Mouse (Mus musculus) lung, embryonic 16.5 days (tissue): ENCODE results near the gene Tbc1d10c. TPM values are rescaled to one million over a fixed set of nuclear protein-coding genes. Genes with fewer than 3 reads are reported as not detected.
"Not testable (repeated sequence)": the region's sequence is repeated elsewhere in the genome, so short reads cannot be mapped to it uniquely, and the experiment has no call there.

Experiments
- ATAC-seq: fragments of 200-750 bp; cut with Nextera tagmentation; 2 replicates; pipeline ENCODE4 v1.8.0; 2017; ENCODE audit warnings: low read depth, mild to moderate bottlenecking, moderate library complexity
- H3K27ac ChIP-seq: fragments of 300-500 bp; sonication (generic); 2 replicates; pipeline ENCODE4 v1.5.1; 2014; ENCODE audit warnings: mild to moderate bottlenecking, control low read depth, low read length
- H3K27me3 ChIP-seq: fragments of 300-500 bp; sonication (generic); 2 replicates; pipeline ENCODE4 v1.6.1; 2014; ENCODE audit warnings: low read depth, low read length, mixed read lengths; ENCODE audit not compliant: control insufficient read depth, insufficient read depth
- H3K36me3 ChIP-seq: fragments of 300-500 bp; sonication (generic); 2 replicates; pipeline ENCODE4 v1.6.1; 2014; ENCODE audit warnings: low read length; ENCODE audit not compliant: control insufficient read depth, insufficient read depth
- H3K4me1 ChIP-seq: fragments of 300-500 bp; sonication (generic); replicated peaks from 2 replicates; pipeline ENCODE4 v1.6.1; 2014; ENCODE audit warnings: low read length, mixed read lengths; ENCODE audit not compliant: control insufficient read depth, insufficient read depth
- H3K4me2 ChIP-seq: fragments of 300-500 bp; sonication (generic); 2 replicates; pipeline ENCODE4 v1.6.1; 2014; ENCODE audit warnings: low read depth, low read length, control low read depth
- H3K4me3 ChIP-seq: fragments of 300-500 bp; sonication (generic); 2 replicates; pipeline ENCODE4 v1.5.1; 2014; ENCODE audit warnings: mild to moderate bottlenecking, low read length, control low read depth
- H3K9ac ChIP-seq: fragments of 300-500 bp; sonication (generic); 2 replicates; pipeline ENCODE4 v1.6.1; 2014; ENCODE audit warnings: low read length, control low read depth
- H3K9me3 ChIP-seq: fragments of 300-500 bp; sonication (generic); 2 replicates; pipeline ENCODE4 v1.6.1; 2016; ENCODE audit warnings: low read length; ENCODE audit not compliant: control insufficient read depth
- WGBS: fragments of 180-500 bp; shearing (Covaris S2); extraction: QIAGEN DNeasy Blood & Tissue Kit; methylation state at CpG from one replicate; pipeline ENCODE4 v1.1.7; 2014; 5-methylcytosine and 5-hydroxymethylcytosine counted together
- microRNA-seq: library from miRNA; unstranded; fragments of <30 nt; microRNA quantifications from one replicate; pipeline ENCODE4, GENCODE M21; 2016
- polyA plus RNA-seq: library from polyadenylated mRNA; unstranded; fragments of >200 nt; fragmentation: Nextera tagmentation; extraction: Ambion mirVana; gene quantifications from 2 replicates; pipeline ENCODE4 v1.2.1, GENCODE M21; 2015

Gene Tbc1d10c
- polyA plus RNA-seq, 1 experiment from 2014 or later = 4.0 TPM

DNA sequence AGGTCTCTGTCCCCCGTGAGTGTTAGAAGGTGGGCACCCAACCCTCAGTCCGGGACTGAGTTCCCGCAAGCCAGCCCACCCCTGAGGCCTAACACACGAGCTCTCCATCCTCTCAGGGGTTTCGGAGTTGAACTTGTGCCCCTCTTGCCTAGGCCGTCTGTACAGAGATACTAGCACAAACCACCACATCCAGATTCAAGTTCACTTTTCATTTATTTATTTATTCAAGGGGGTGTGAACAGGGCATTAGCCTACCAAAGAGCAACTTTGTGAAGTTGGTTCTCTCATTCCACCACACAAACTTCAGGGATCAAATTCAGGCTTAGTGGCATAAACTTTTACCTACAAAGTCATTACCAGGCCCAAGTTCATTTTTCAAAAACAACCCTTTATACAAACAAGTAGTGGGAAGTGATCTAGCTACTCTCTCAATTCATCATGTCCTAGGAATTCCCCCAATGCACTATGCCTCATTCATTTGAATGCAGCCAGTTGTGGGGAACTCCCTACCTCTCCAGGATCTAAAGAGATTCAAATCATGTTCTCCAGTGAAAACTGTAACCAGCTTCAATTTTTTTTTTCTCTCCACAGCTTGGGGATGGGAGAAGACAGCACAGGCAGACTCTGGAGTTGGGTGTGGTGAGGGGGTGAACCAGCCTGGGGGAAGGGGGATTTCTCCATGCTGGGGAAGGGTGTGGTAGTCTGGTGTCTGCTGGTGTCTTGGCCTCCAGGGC is 55.7 kb downstream of the Tbc1d10c start:
- ATAC-seq, H3K9ac ChIP-seq, H3K4me1 ChIP-seq, H3K36me3 ChIP-seq, H3K9me3 ChIP-seq, H3K27me3 ChIP-seq, H3K27ac ChIP-seq, H3K4me2 ChIP-seq, H3K4me3 ChIP-seq: not testable (repeated sequence)
- WGBS = 70% methylated on average over 6 of the region's 6 CpGs

DNA sequence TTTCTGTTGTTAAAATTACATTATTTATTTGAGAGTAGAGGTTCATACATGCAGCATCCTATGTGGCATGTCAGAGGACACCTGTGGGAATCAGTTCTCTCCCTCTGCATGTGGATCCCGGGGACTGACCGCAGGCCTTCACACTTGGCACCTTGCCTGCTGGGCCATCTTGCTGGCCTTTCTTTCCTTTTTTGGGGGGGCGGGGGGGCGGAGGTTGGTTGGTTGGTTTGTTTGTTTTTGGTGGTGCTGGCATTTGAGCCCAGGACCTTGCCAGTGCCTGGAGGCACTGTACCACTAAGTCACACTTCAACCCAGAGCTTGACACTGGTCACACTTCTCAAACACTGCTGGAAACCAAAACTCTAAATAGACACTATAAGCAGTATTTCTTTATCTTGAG is 56.7 kb downstream of the Tbc1d10c start:
- Histone ChIP-seq H3K9me3 (no peaks in the 10 kb centered on the region), H3K9ac (no peak overlapping the region), H3K27me3 (no peaks in the 10 kb centered on the region), H3K4me3 (no peak overlapping the region), H3K36me3 (peaks cover 11% of the 10 kb centered on the region), H3K4me2 (no peak overlapping the region), H3K4me1 (0 out of 2 replicates have a peak, but pooled peaks cover 4% of the 10 kb centered on the region), H3K27ac (no peak overlapping the region)
- no peak for ATAC-seq
- WGBS = 85% methylated on average over 4 of the region's 4 CpGs

Small RNAs within 50 kb of the gene (microRNA-seq; reads per million reads assigned to microRNA genes)
- not detected for gene Gm26115

Other genes with a start within 250 kb of the Tbc1d10c start
- gene Aldh3b3, start 232.6 kb downstream of the Tbc1d10c start, polyA plus RNA-seq = 0.18 and 0.24 TPM in 2 replicates
- gene Aldh3b2, start 219.0 kb downstream of the Tbc1d10c start, polyA plus RNA-seq = 1.8 and 2.0 TPM in 2 replicates
- gene Acy3, start 204.7 kb downstream of the Tbc1d10c start, polyA plus RNA-seq = 11.9 and 13.3 TPM in 2 replicates
- 0.11 TPM in 1 of 2 replicates, not detected in the other for gene Tbx10, start 198.5 kb downstream of the Tbc1d10c start, polyA plus RNA-seq
- 21.8 and 22.0 TPM in 2 replicates for gene Nudt8, start 190.7 kb downstream of the Tbc1d10c start, polyA plus RNA-seq
- 2.4 and 2.5 TPM in 2 replicates for gene Gm49405, start 190.7 kb downstream of the Tbc1d10c start, polyA plus RNA-seq
- gene Doc2g, start 188.0 kb downstream of the Tbc1d10c start, polyA plus RNA-seq = 3.8 and 3.9 TPM in 2 replicates
- gene Ndufv1, start 178.5 kb downstream of the Tbc1d10c start, polyA plus RNA-seq = 177 and 184 TPM in 2 replicates
- gene Gstp1, start 153.3 kb downstream of the Tbc1d10c start, polyA plus RNA-seq = 432 and 433 TPM in 2 replicates
- gene Gstp2, start 145.3 kb downstream of the Tbc1d10c start, polyA plus RNA-seq = 3.5 and 5.0 TPM in 2 replicates
- 0.85 and 1.9 TPM in 2 replicates for gene Gstp3, start 131.7 kb downstream of the Tbc1d10c start, polyA plus RNA-seq
- not detected in 2 replicates for gene Cabp2, start 109.7 kb downstream of the Tbc1d10c start, polyA plus RNA-seq
- 111 and 128 TPM in 2 replicates for gene Cdk2ap2, start 94.1 kb downstream of the Tbc1d10c start, polyA plus RNA-seq
- gene Pitpnm1, start 91.3 kb downstream of the Tbc1d10c start, polyA plus RNA-seq = 12.6 and 14.4 TPM in 2 replicates
- 102 TPM in 2 replicates for gene Aip, start 65.4 kb downstream of the Tbc1d10c start, polyA plus RNA-seq
- not detected in 2 replicates for gene Gpr152, start 51.5 kb downstream of the Tbc1d10c start, polyA plus RNA-seq
- gene Cabp4, start 47.3 kb downstream of the Tbc1d10c start, polyA plus RNA-seq = 0.16 TPM in 1 of 2 replicates, not detected in the other
- 174 and 184 TPM in 2 replicates for gene Coro1b, start 42.7 kb downstream of the Tbc1d10c start, polyA plus RNA-seq
- gene Ptprcap, start 37.7 kb downstream of the Tbc1d10c start, polyA plus RNA-seq = 4.6 and 14.2 TPM in 2 replicates
- gene Rps6kb2, start 27.9 kb downstream of the Tbc1d10c start, polyA plus RNA-seq = 51.6 and 52.7 TPM in 2 replicates
- gene Carns1, start 15.8 kb downstream of the Tbc1d10c start, polyA plus RNA-seq = 2.5 and 3.2 TPM in 2 replicates
- 911 and 931 TPM in 2 replicates for gene Ppp1ca, start 781 bp upstream of the Tbc1d10c start, polyA plus RNA-seq
- gene Rad9a, start 10.4 kb upstream of the Tbc1d10c start, polyA plus RNA-seq = 30.5 and 33.6 TPM in 2 replicates
- 4.8 and 6.1 TPM in 2 replicates for gene Clcf1, start 23.0 kb upstream of the Tbc1d10c start, polyA plus RNA-seq
- not detected in 2 replicates for gene AC109138.7, start 23.1 kb upstream of the Tbc1d10c start, polyA plus RNA-seq
- 32.6 and 38.0 TPM in 2 replicates for gene Pold4, start 40.6 kb upstream of the Tbc1d10c start, polyA plus RNA-seq
- gene Ssh3, start 77.9 kb upstream of the Tbc1d10c start, polyA plus RNA-seq = 20.0 and 21.5 TPM in 2 replicates
- gene Ankrd13d, start 91.9 kb upstream of the Tbc1d10c start, polyA plus RNA-seq = 3.5 and 5.2 TPM in 2 replicates
- 13.7 and 15.0 TPM in 2 replicates for gene Grk2, start 114.9 kb upstream of the Tbc1d10c start, polyA plus RNA-seq
- gene Kdm2a, start 207.0 kb upstream of the Tbc1d10c start, polyA plus RNA-seq = 35.1 and 42.9 TPM in 2 replicates
- gene Rhod, start 248.1 kb upstream of the Tbc1d10c start, polyA plus RNA-seq = 32.5 and 34.9 TPM in 2 replicates